Mouse (Mus musculus): ENCODE data around the gene Coq5. TPM values are rescaled to one million over a fixed set of nuclear protein-coding genes. Genes with fewer than 3 reads are reported as not detected.

Coq5 gene
- total and polyA plus RNA-seq, 3 experiments, result 40.5 to 43.3 TPM; not detected in 1

DNA sequence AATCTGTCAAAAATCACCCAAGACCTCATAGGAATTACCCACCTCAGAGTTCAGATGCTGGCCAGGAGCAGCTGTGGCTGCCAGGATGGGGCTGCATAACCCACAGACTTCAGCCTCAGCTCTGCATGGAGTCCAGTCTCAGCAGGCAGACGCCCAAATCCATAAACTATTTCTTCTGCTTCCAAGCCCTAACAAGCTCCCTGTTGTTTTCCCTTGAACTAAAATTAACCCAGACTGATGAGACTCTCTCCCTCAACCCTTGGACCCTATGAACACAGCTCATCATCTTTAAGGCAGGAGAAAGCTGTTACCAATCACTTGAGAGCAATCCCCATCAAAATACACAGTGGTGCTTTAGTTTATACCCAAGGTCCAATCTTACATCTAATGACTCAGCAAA lies 24.0 kb upstream of the Coq5 start:
- no peaks in the 10 kb centered on the region for H3K4me1 ChIP-seq (ENCODE audit: control insufficient read depth in 1 of 2, insufficient read depth in 2 of 2, low read length in 2 of 2)
- H3K36me3 ChIP-seq (ENCODE audit: control insufficient read depth in 1 of 2, insufficient read depth in 2 of 2, low read length in 2 of 2), result peaks cover 0 to 14% of the 10 kb centered on the region in 2 experiments; a peak in 2 of 4 replicates
- H3K27ac ChIP-seq (ENCODE audit: control insufficient read depth, low read depth, low read length), result no peak overlapping the region
- no peaks in the 10 kb centered on the region for H3K27me3 ChIP-seq (ENCODE audit: control insufficient read depth in 1 of 2, insufficient read depth in 2 of 2, low read length in 2 of 2)
- no peak overlapping the region for H3K4me3 ChIP-seq (ENCODE audit: control insufficient read depth in 1 of 2, insufficient read depth in 1 of 2, low read depth in 2 of 2, low read length in 2 of 2)
- no peaks in the 10 kb centered on the region for H3K79me2 ChIP-seq (ENCODE audit: control insufficient read depth, insufficient read depth, low read length, poor library complexity)
- no peak for DNase-seq (ENCODE audit: low read depth, low spot score)
- no peak for TF ChIP-seq POLR2A (IDR thresholded peaks at IDR 0.05; ENCODE audit: control insufficient read depth in 1 of 2, insufficient read depth in 1 of 2, low read depth in 1 of 2, low read length in 2 of 2, poor library complexity in 1 of 2)
- TF ChIP-seq MAX (IDR thresholded peaks at IDR 0.05; ENCODE audit: low read length), result no peak
- TF ChIP-seq HCFC1 (IDR thresholded peaks at IDR 0.05; ENCODE audit: low read depth, low read length), result no peak
- no peak for TF ChIP-seq CHD2 (IDR thresholded peaks at IDR 0.05; ENCODE audit: low read length)
- TF ChIP-seq CHD1 (IDR thresholded peaks at IDR 0.05; ENCODE audit: low read depth, low read length), result no peak
- TF ChIP-seq TAL1 (IDR thresholded peaks at IDR 0.05; ENCODE audit: low read length), result no peak
- H3K9me3 ChIP-seq (replicated peaks; ENCODE audit: insufficient read depth, low read length), result no peaks in the 10 kb centered on the region
- no peak overlapping the region for H3K9ac ChIP-seq (ENCODE audit: control insufficient read depth, low read depth, low read length, poor library complexity, severe bottlenecking)

GRCm38 (mm10) chr5:115256909-115257546 lies 22.4 kb upstream of the Coq5 start:
- Histone ChIP-seq H3K4me3 (ENCODE audit: control insufficient read depth in 1 of 2, insufficient read depth in 1 of 2, low read depth in 2 of 2, low read length in 2 of 2) (no peak overlapping the region), H3K36me3 (ENCODE audit: control insufficient read depth in 1 of 2, insufficient read depth in 2 of 2, low read length in 2 of 2) (peaks cover 0 to 12% of the 10 kb centered on the region in 2 experiments; a peak in 2 of 4 replicates), H3K27ac (ENCODE audit: control insufficient read depth, low read depth, low read length) (no peak overlapping the region), H3K9ac (ENCODE audit: control insufficient read depth, low read depth, low read length, poor library complexity, severe bottlenecking) (no peak overlapping the region), H3K27me3 (ENCODE audit: control insufficient read depth in 1 of 2, insufficient read depth in 2 of 2, low read length in 2 of 2) (no peaks in the 10 kb centered on the region), H3K4me1 (ENCODE audit: control insufficient read depth in 1 of 2, insufficient read depth in 2 of 2, low read length in 2 of 2) (no peaks in the 10 kb centered on the region), H3K79me2 (ENCODE audit: control insufficient read depth, insufficient read depth, low read length, poor library complexity) (no peaks in the 10 kb centered on the region), H3K9me3 (replicated peaks; ENCODE audit: insufficient read depth, low read length) (no peaks in the 10 kb centered on the region)
- TF ChIP-seq POLR2AphosphoS2 (IDR thresholded peaks at IDR 0.05; ENCODE audit: low read length) (no peak), CTCF (IDR thresholded peaks at IDR 0.05 in 2 of 3, conservative IDR thresholded peaks at IDR 0.05 in 1 of 3; ENCODE audit: control insufficient read depth in 1 of 3, insufficient read depth in 1 of 3, low read depth in 2 of 3, low read length in 3 of 3, poor library complexity in 1 of 3, severe bottlenecking in 1 of 3) (no peak), POLR2A (IDR thresholded peaks at IDR 0.05; ENCODE audit: control insufficient read depth in 1 of 2, insufficient read depth in 1 of 2, low read depth in 1 of 2, low read length in 2 of 2, poor library complexity in 1 of 2) (no peak), USF1 (IDR thresholded peaks at IDR 0.05; ENCODE audit: low read depth, low read length) (no peak), E2F4 (IDR thresholded peaks at IDR 0.05; ENCODE audit: borderline replicate concordance, low read depth, low read length) (no peak), EP300 (IDR thresholded peaks at IDR 0.05; ENCODE audit: low read depth in 1 of 2, low read length in 2 of 2) (no peak), MAZ (IDR thresholded peaks at IDR 0.05; ENCODE audit: low read depth, low read length) (no peak), TCF12 (IDR thresholded peaks at IDR 0.05; ENCODE audit: low read depth, low read length) (no peak), UBTF (IDR thresholded peaks at IDR 0.05; ENCODE audit: borderline replicate concordance, insufficient read depth, low read depth, low read length) (no peak), ZNF384 (IDR thresholded peaks at IDR 0.05; ENCODE audit: low read depth, low read length) (no peak)
- no peak for DNase-seq (ENCODE audit: low read depth, low spot score)

All from MEL (cell line).